Mouse (Mus musculus): ENCODE results near the gene Grtp1.

DNA sequence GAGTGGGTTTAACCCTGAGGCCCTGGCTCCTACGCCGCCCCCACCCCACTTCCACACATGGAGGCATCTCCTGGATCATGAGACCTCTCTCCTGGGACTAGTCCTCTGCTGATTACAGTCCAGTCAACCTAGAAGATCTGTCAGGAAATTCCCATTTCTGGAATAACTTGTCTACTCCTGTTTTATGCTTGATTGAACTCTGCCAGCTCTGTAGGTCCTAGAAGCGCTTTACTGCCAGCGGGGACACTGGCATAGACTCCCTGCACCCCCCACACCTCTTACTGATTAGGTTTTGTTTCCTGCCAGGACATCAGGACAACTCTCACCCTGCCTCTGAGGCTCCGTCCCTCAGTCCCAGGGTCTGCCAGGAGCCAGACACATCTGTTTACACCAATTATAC, 2.9 kb downstream of the Grtp1 start:
- TF ChIP-seq CTCF (conservative IDR thresholded peaks at IDR 0.05; ENCODE audit: insufficient read depth, insufficient read length, low read depth, low read length) (no peak), POLR2A (IDR thresholded peaks at IDR 0.05; ENCODE audit: low read depth, low read length) (no peak)

Measured in kidney, adult 2 months (tissue).